Mouse (Mus musculus): ENCODE results near the gene Gm8246. TPM values are rescaled to one million over a fixed set of nuclear protein-coding genes. Genes with fewer than 3 reads are reported as not detected.
"Not testable (repeated sequence)": the region's sequence is repeated elsewhere in the genome, so short reads cannot be mapped to it uniquely, and the experiment has no call there.

Gene Gm8246
- not detected in 2 replicates for polyA plus RNA-seq (2015; fragmentation: Nextera tagmentation; extraction: Ambion mirVana)

- ATAC-seq (ENCODE audit: insufficient number of reproducible peaks, low FRiP score, low TSS enrichment, low read depth); H3K27ac ChIP-seq (replicated peaks); H3K4me2 ChIP-seq (replicated peaks); H3K9ac ChIP-seq; H3K4me3 ChIP-seq (replicated peaks); H3K27me3 ChIP-seq; H3K9me3 ChIP-seq (replicated peaks); H3K4me1 ChIP-seq; H3K36me3 ChIP-seq: not testable (repeated sequence)
- WGBS: no CpG with 5 or more reads among the region's 3 CpGs
Measured at GRCm38 (mm10) chr14:5477730-5478129, at the start of gene Gm8246. Gene Gm8246 (minus strand): TSS chr14:5477830.

- H3K4me2 ChIP-seq (replicated peaks); H3K4me3 ChIP-seq (replicated peaks); H3K27me3 ChIP-seq; H3K27ac ChIP-seq (replicated peaks); ATAC-seq (ENCODE audit: insufficient number of reproducible peaks, low FRiP score, low TSS enrichment, low read depth); H3K9ac ChIP-seq; H3K4me1 ChIP-seq; H3K36me3 ChIP-seq; H3K9me3 ChIP-seq (replicated peaks): not testable (repeated sequence)
- WGBS: no CpG with 5 or more reads among the region's 35 CpGs
Measured at GRCm38 (mm10) chr14:5501374-5501773, 23.7 kb upstream of the Gm8246 start, which contains the start of gene Gm3488. Gene Gm3488 (plus strand): TSS chr14:5501674.

- H3K4me1 ChIP-seq; ATAC-seq (ENCODE audit: insufficient number of reproducible peaks, low FRiP score, low TSS enrichment, low read depth); H3K9me3 ChIP-seq (replicated peaks); H3K27me3 ChIP-seq; H3K27ac ChIP-seq (replicated peaks); H3K36me3 ChIP-seq; H3K9ac ChIP-seq; H3K4me3 ChIP-seq (replicated peaks); H3K4me2 ChIP-seq (replicated peaks): not testable (repeated sequence)
- 88% methylated on average over 4 of the region's 5 CpGs for WGBS
Measured at GRCm38 (mm10) chr14:5483907-5484306, 6.3 kb upstream of the Gm8246 start, which contains the start of gene Gm3187. Gene Gm3187 (plus strand): TSS chr14:5484207.

GRCm38 (mm10) chr14:5460469-5460868 is 17.2 kb downstream of the Gm8246 start:
- not testable (repeated sequence) for H3K27me3 ChIP-seq; H3K4me3 ChIP-seq (replicated peaks); H3K36me3 ChIP-seq; H3K4me1 ChIP-seq; H3K27ac ChIP-seq (replicated peaks); H3K9ac ChIP-seq; H3K9me3 ChIP-seq (replicated peaks); ATAC-seq (ENCODE audit: insufficient number of reproducible peaks, low FRiP score, low TSS enrichment, low read depth); H3K4me2 ChIP-seq (replicated peaks)
- no CpG with 5 or more reads among the region's 19 CpGs for WGBS

GRCm38 (mm10) chr14:5455367-5455766 is 22.3 kb downstream of the Gm8246 start, which contains the start of gene Gm3194:
Gene Gm3194 (minus strand): TSS chr14:5455467.
- not testable (repeated sequence) for H3K9me3 ChIP-seq (replicated peaks); H3K27me3 ChIP-seq; H3K36me3 ChIP-seq; H3K27ac ChIP-seq (replicated peaks); ATAC-seq (ENCODE audit: insufficient number of reproducible peaks, low FRiP score, low TSS enrichment, low read depth); H3K4me1 ChIP-seq; H3K9ac ChIP-seq; H3K4me2 ChIP-seq (replicated peaks); H3K4me3 ChIP-seq (replicated peaks)
- WGBS: no CpG with 5 or more reads among the region's 3 CpGs

Other genes starting within 250 kb of the Gm8246 start
- gene Gm3526, start 217.2 kb downstream of the Gm8246 start, polyA plus RNA-seq (2015; fragmentation: Nextera tagmentation; extraction: Ambion mirVana): not detected in 2 replicates
- gene Gm3542, start 142.9 kb downstream of the Gm8246 start, polyA plus RNA-seq (2015; fragmentation: Nextera tagmentation; extraction: Ambion mirVana): not detected in 2 replicates
- 0.12 and 0.17 TPM in 2 replicates for gene Gm3500, start 88.8 kb downstream of the Gm8246 start, polyA plus RNA-seq (2015; fragmentation: Nextera tagmentation; extraction: Ambion mirVana)
- 0.28 and 0.47 TPM in 2 replicates for gene Gm3194, start 22.4 kb downstream of the Gm8246 start, polyA plus RNA-seq (2015; fragmentation: Nextera tagmentation; extraction: Ambion mirVana)
- gene Gm3187, start 6.4 kb upstream of the Gm8246 start, polyA plus RNA-seq (2015; fragmentation: Nextera tagmentation; extraction: Ambion mirVana): not detected in 2 replicates
- gene Gm3488, start 23.8 kb upstream of the Gm8246 start, polyA plus RNA-seq (2015; fragmentation: Nextera tagmentation; extraction: Ambion mirVana): 0.21 and 0.57 TPM in 2 replicates
- 0.12 and 0.18 TPM in 2 replicates for gene Gm3532, start 60.7 kb upstream of the Gm8246 start, polyA plus RNA-seq (2015; fragmentation: Nextera tagmentation; extraction: Ambion mirVana)
- gene Gm8265, start 155.2 kb upstream of the Gm8246 start, polyA plus RNA-seq (2015; fragmentation: Nextera tagmentation; extraction: Ambion mirVana): not detected in 2 replicates
- not detected in 2 replicates for gene Gm9603, start 209.6 kb upstream of the Gm8246 start, polyA plus RNA-seq (2015; fragmentation: Nextera tagmentation; extraction: Ambion mirVana)

Measured in embryonic facial prominence, embryonic 15.5 days (tissue).